Mouse (Mus musculus) thymus, adult 2 months (tissue): ENCODE measurements around the gene Ncam2. TPM values are rescaled to one million over a fixed set of nuclear protein-coding genes. Genes with fewer than 3 reads are reported as not detected.

ENCODE experiments used
- DNase-seq: peaks from one replicate; pipeline ENCODE4 v3.0.0; 2021
- H3K27ac ChIP-seq: fragments of 200-500 bp; 2 replicates; pipeline ENCODE4 v1.5.1; 2012; ENCODE audit warnings: low read length, control low read depth; ENCODE audit not compliant: control insufficient read depth, insufficient read depth
- H3K27me3 ChIP-seq: fragments of 200-500 bp; 2 replicates; pipeline ENCODE4 v1.6.1; 2012; ENCODE audit warnings: mild to moderate bottlenecking, low read length, moderate library complexity, mixed read lengths; ENCODE audit not compliant: control insufficient read depth, insufficient read depth
- H3K36me3 ChIP-seq: fragments of 200-500 bp; 2 replicates; pipeline ENCODE4 v1.6.1; 2012; ENCODE audit warnings: mild to moderate bottlenecking, low read length, moderate library complexity; ENCODE audit not compliant: control insufficient read depth, insufficient read depth
- H3K4me1 ChIP-seq: fragments of 200-500 bp; replicated peaks from 2 replicates; pipeline ENCODE4 v1.6.1; 2012; ENCODE audit warnings: low read length; ENCODE audit not compliant: control insufficient read depth, insufficient read depth
- H3K4me3 ChIP-seq: fragments of 200-500 bp; 2 replicates; pipeline ENCODE4 v1.5.1; 2012; ENCODE audit warnings: mild to moderate bottlenecking, low read length, control low read depth, moderate library complexity; ENCODE audit not compliant: control insufficient read depth, insufficient read depth
- CTCF ChIP-seq: fragments of 200-500 bp; IDR thresholded peaks from 2 replicates; pipeline ENCODE4 v1.5.1; 2012; ENCODE audit warnings: mild to moderate bottlenecking, control low read depth, low read length, moderate library complexity, borderline replicate concordance; ENCODE audit not compliant: control insufficient read depth, poor library complexity, insufficient read depth; ENCODE audit errors: extremely low read depth
- POLR2A ChIP-seq: fragments of 200-500 bp; IDR thresholded peaks from 2 replicates; pipeline ENCODE4 v1.6.1; 2012; ENCODE audit warnings: mild to moderate bottlenecking, low read length, control low read depth, moderate library complexity; ENCODE audit not compliant: control insufficient read depth, poor library complexity, insufficient read depth; ENCODE audit errors: extremely low read depth
- WGBS: fragments of 180-500 bp; shearing (Covaris S2); methylation state at CpG from one replicate; pipeline ENCODE4 v1.1.7; 2018; 5-methylcytosine and 5-hydroxymethylcytosine counted together
- polyA plus RNA-seq: library from polyadenylated mRNA; depleted of rRNA; stranded (reverse); fragments of >200 nt; gene quantifications from 2 replicates; pipeline ENCODE4 v1.2.3, GENCODE M21; 2012

Ncam2 gene
- polyA plus RNA-seq, 1 experiment = not detected

- no peak overlapping the region for H3K27ac ChIP-seq
- no peaks in the 10 kb centered on the region for H3K27me3 ChIP-seq
- H3K4me3 ChIP-seq = no peak overlapping the region
- DNase-seq = no peak
- no peaks in the 10 kb centered on the region for H3K4me1 ChIP-seq
- no peak for TF ChIP-seq CTCF
- TF ChIP-seq POLR2A = no peak
- H3K36me3 ChIP-seq = no peaks in the 10 kb centered on the region
- 84% methylated on average over 1 of the region's 1 CpGs for WGBS
Measured at GRCm38 (mm10) chr16:81675546-81675945, 475.0 kb downstream of the Ncam2 start.
